Mouse (Mus musculus): ENCODE measurements at regions not wholly inside any gene's neighbourhood (a gene's known extent, or its start where the extent isn't known, plus 50 kb on each side); places are given as distances from the start of the nearest gene placed in this dataset.
A peak's percentile ranks its signal among the peaks of the same experiment; 100 is the strongest.
"Not testable (repeated sequence)": the region's sequence is repeated elsewhere in the genome, so short reads cannot be mapped to it uniquely, and the experiment has no call there.

GRCm38 (mm10) chr14:120826187-120826586, 84.8 kb upstream of the Ipo5 start:
- DNase-seq (ENCODE audit: low spot score in 2 of 2): no peak

GRCm38 (mm10) chr14:120830389-120830835, 80.6 kb upstream of the Ipo5 start:
- not testable (repeated sequence) for DNase-seq (ENCODE audit: low spot score in 2 of 2)

GRCm38 (mm10) chr14:120831397-120831796, 79.6 kb upstream of the Ipo5 start:
- no peak for DNase-seq (ENCODE audit: low spot score in 2 of 2)

GRCm38 (mm10) chr14:120831847-120832613, 79.0 kb upstream of the Ipo5 start:
- DNase-seq (ENCODE audit: low spot score in 2 of 2): peak; percentile 64 to 85

GRCm38 (mm10) chr14:120834821-120835220, 76.2 kb upstream of the Ipo5 start:
- DNase-seq (ENCODE audit: low spot score in 2 of 2): no peak

- no peak for DNase-seq (ENCODE audit: low spot score in 2 of 2)
These were observed 75.3 kb upstream of the Ipo5 start for GRCm38 (mm10) chr14:120835758-120836157.

- no peak for DNase-seq (ENCODE audit: low spot score in 2 of 2)
These were observed 74.3 kb upstream of the Ipo5 start for GRCm38 (mm10) chr14:120836535-120837316.

- no peak for DNase-seq (ENCODE audit: low spot score in 2 of 2)
These were observed 70.1 kb upstream of the Ipo5 start for GRCm38 (mm10) chr14:120840900-120841299.

GRCm38 (mm10) chr14:120841311-120841710, 69.7 kb upstream of the Ipo5 start:
- DNase-seq (ENCODE audit: low spot score in 2 of 2): no peak

GRCm38 (mm10) chr14:120845172-120845571, 65.9 kb upstream of the Ipo5 start:
- no peak for DNase-seq (ENCODE audit: low spot score in 2 of 2)

GRCm38 (mm10) chr14:120846073-120846850, 64.8 kb upstream of the Ipo5 start:
- no peak for DNase-seq (ENCODE audit: low spot score in 2 of 2)

GRCm38 (mm10) chr14:120847006-120847405, 64.0 kb upstream of the Ipo5 start:
- no peak for DNase-seq (ENCODE audit: low spot score in 2 of 2)

GRCm38 (mm10) chr14:120848083-120848951, 62.7 kb upstream of the Ipo5 start:
- no peak for DNase-seq (ENCODE audit: low spot score in 2 of 2)

GRCm38 (mm10) chr14:120849159-120849558, 61.9 kb upstream of the Ipo5 start:
- no peak for DNase-seq (ENCODE audit: low spot score in 2 of 2)

GRCm38 (mm10) chr14:120853643-120854042, 57.4 kb upstream of the Ipo5 start:
- no peak for DNase-seq (ENCODE audit: low spot score in 2 of 2)

GRCm38 (mm10) chr14:120854559-120854958, 56.5 kb upstream of the Ipo5 start:
- no peak for DNase-seq (ENCODE audit: low spot score in 2 of 2)

- DNase-seq (ENCODE audit: low spot score in 2 of 2): no peak
These were observed 55.8 kb upstream of the Ipo5 start for GRCm38 (mm10) chr14:120855181-120855580.
